In genomic region chr11:90194946-90195345, GRCm38 (mm10) we compare ENCODE assay signal across 25 mouse cellular contexts. TPM values are rescaled to one million over a fixed set of nuclear protein-coding genes. Genes with fewer than 3 reads are reported as not detected.
DNase-seq lines count a peak whose midpoint lies in the region; ATAC-seq and TF ChIP-seq lines count a peak whose summit lies in the region.
"Had no signal": no experiment of that assay in that cellular context is flagged by ENCODE, and none has a peak within 500 bp of the region (broad histone marks: within the 10 kb centered on the region; RNA-seq: fewer than 3 reads in every experiment).

No protein-coding gene starts in this region.

- no peak overlapping the region for H3K9ac ChIP-seq in hindbrain, postnatal 0 days (replicated peaks; ENCODE audit: low read length)
- H3K9ac ChIP-seq in hindbrain, embryonic 13.5 days: no peak overlapping the region
- no peak overlapping the region for H3K9ac ChIP-seq in midbrain, postnatal 0 days (replicated peaks; ENCODE audit: low read length, poor library complexity, severe bottlenecking)
- H3K9ac ChIP-seq: embryonic facial prominence, embryonic 12.5 days; embryonic facial prominence, embryonic 15.5 days; forebrain, embryonic 12.5 days; heart, embryonic 12.5 days; heart, embryonic 15.5 days; hindbrain, embryonic 14.5 days had no signal

- H3K27me3 ChIP-seq in cerebellum, adult 2 months (ENCODE audit: control insufficient read depth, insufficient read depth, low read length): no peaks in the 10 kb centered on the region; the same call in 1 of the 2 replicates
- no peaks in the 10 kb centered on the region for H3K27me3 ChIP-seq in hindbrain, postnatal 0 days (ENCODE audit: insufficient read depth, low read length)
- no peaks in the 10 kb centered on the region for H3K27me3 ChIP-seq in hindbrain, embryonic 13.5 days
- H3K27me3 ChIP-seq in midbrain, postnatal 0 days (ENCODE audit: insufficient read depth, low read length): no peaks in the 10 kb centered on the region
- H3K27me3 ChIP-seq in midbrain, embryonic 10.5 days (ENCODE audit: low read depth, poor library complexity, severe bottlenecking): no peaks in the 10 kb centered on the region
- H3K27me3 ChIP-seq: CH12.LX; embryonic facial prominence, embryonic 12.5 days; embryonic facial prominence, embryonic 15.5 days; forebrain, embryonic 12.5 days; heart, embryonic 12.5 days; heart, embryonic 15.5 days had no signal

- ATAC-seq in hindbrain, postnatal 0 days: no peak
- ATAC-seq in hindbrain, embryonic 13.5 days (ENCODE audit: low FRiP score): no peak
- no peak for ATAC-seq in midbrain, postnatal 0 days (ENCODE audit: low FRiP score)

- peak; percentile 66 to 71 for DNase-seq in cerebellum, postnatal 14 days
- DNase-seq in cerebellum, adult 2 months: no peak
- DNase-seq in hindbrain, postnatal 0 days (ENCODE audit: low spot score): peak; percentile 32
- peak; percentile 46 for DNase-seq in midbrain, postnatal 0 days (ENCODE audit: low spot score)
- DNase-seq in midbrain, embryonic 10.5 days (ENCODE audit: low spot score): no peak
- no peak for DNase-seq in ovary, postnatal 10 days (ENCODE audit: low spot score)
- DNase-seq: adrenal gland, adult 8-10 months; adrenal gland, postnatal 25 days; B cell, adult 2 months; cerebellum, adult 8-10 months; cerebellum, postnatal 25 days; gastrocnemius, postnatal 25 days; heart, adult 18-20 months; heart, postnatal 10 days; heart, postnatal 36 days had no signal

- H3K4me1 ChIP-seq in cerebellum, adult 2 months (ENCODE audit: control insufficient read depth, insufficient read depth, low read length): no peaks in the 10 kb centered on the region
- H3K4me1 ChIP-seq in hindbrain, postnatal 0 days (ENCODE audit: insufficient read depth, low read length): no peaks in the 10 kb centered on the region
- H3K4me1 ChIP-seq in hindbrain, embryonic 13.5 days (replicated peaks): no peaks in the 10 kb centered on the region
- H3K4me1 ChIP-seq in midbrain, postnatal 0 days (ENCODE audit: insufficient read depth, low read length): no peaks in the 10 kb centered on the region
- H3K4me1 ChIP-seq in midbrain, embryonic 10.5 days: peaks cover 7% of the 10 kb centered on the region
- H3K4me1 ChIP-seq: forebrain, embryonic 12.5 days had no signal

- no peaks in the 10 kb centered on the region for H3K9me3 ChIP-seq in hindbrain, postnatal 0 days (ENCODE audit: low read length)
- H3K9me3 ChIP-seq in hindbrain, embryonic 13.5 days: no peaks in the 10 kb centered on the region
- no peaks in the 10 kb centered on the region for H3K9me3 ChIP-seq in midbrain, postnatal 0 days (ENCODE audit: low read length)
- no peaks in the 10 kb centered on the region for H3K9me3 ChIP-seq in midbrain, embryonic 10.5 days (replicated peaks)
- H3K9me3 ChIP-seq: embryonic facial prominence, embryonic 12.5 days; embryonic facial prominence, embryonic 15.5 days; forebrain, embryonic 12.5 days; heart, embryonic 12.5 days; heart, embryonic 15.5 days; hindbrain, embryonic 10.5 days had no signal

- no peak for TF ChIP-seq POLR2A in cerebellum, adult 2 months (IDR thresholded peaks at IDR 0.05; ENCODE audit: borderline replicate concordance, insufficient read depth, low read length)

- no peaks in the 10 kb centered on the region for H3K36me3 ChIP-seq in hindbrain, postnatal 0 days (ENCODE audit: insufficient read depth, low read length)
- H3K36me3 ChIP-seq in hindbrain, embryonic 13.5 days: no peaks in the 10 kb centered on the region
- H3K36me3 ChIP-seq in midbrain, postnatal 0 days (ENCODE audit: insufficient read depth, low read length): no peaks in the 10 kb centered on the region
- H3K36me3 ChIP-seq in midbrain, embryonic 10.5 days: no peaks in the 10 kb centered on the region
- H3K36me3 ChIP-seq: embryonic facial prominence, embryonic 12.5 days; embryonic facial prominence, embryonic 15.5 days; forebrain, embryonic 12.5 days; G1E; heart, embryonic 12.5 days; heart, embryonic 15.5 days; hindbrain, embryonic 10.5 days had no signal

- no peak overlapping the region for H3K27ac ChIP-seq in cerebellum, adult 2 months (ENCODE audit: insufficient read depth, low read length)
- H3K27ac ChIP-seq in hindbrain, postnatal 0 days: no peak overlapping the region
- H3K27ac ChIP-seq in hindbrain, embryonic 13.5 days: no peak overlapping the region
- H3K27ac ChIP-seq in midbrain, postnatal 0 days (ENCODE audit: low read depth, low read length): no peak overlapping the region
- H3K27ac ChIP-seq in midbrain, embryonic 10.5 days (replicated peaks): no peak overlapping the region
- H3K27ac ChIP-seq: embryonic facial prominence, embryonic 12.5 days; embryonic facial prominence, embryonic 15.5 days; forebrain, embryonic 12.5 days; heart, embryonic 15.5 days; hindbrain, embryonic 10.5 days; hindbrain, embryonic 14.5 days had no signal

- no peak overlapping the region for H3K4me2 ChIP-seq in hindbrain, postnatal 0 days (ENCODE audit: low read depth, low read length)
- no peak overlapping the region for H3K4me2 ChIP-seq in hindbrain, embryonic 13.5 days
- no peak overlapping the region for H3K4me2 ChIP-seq in midbrain, postnatal 0 days (ENCODE audit: low read depth, low read length, poor library complexity, severe bottlenecking)
- H3K4me2 ChIP-seq: embryonic facial prominence, embryonic 12.5 days; embryonic facial prominence, embryonic 15.5 days; forebrain, embryonic 12.5 days; heart, embryonic 12.5 days; heart, embryonic 15.5 days; hindbrain, embryonic 14.5 days had no signal

- WGBS in cerebellum, adult 2 months: 10% methylated on average over 1 of the region's 1 CpGs
- WGBS in hindbrain, postnatal 0 days: 50% methylated on average over 1 of the region's 1 CpGs
- WGBS in hindbrain, embryonic 13.5 days: 76% methylated on average over 1 of the region's 1 CpGs
- WGBS in midbrain, postnatal 0 days: 73% methylated on average over 1 of the region's 1 CpGs
- WGBS in midbrain, embryonic 10.5 days: 85% methylated on average over 1 of the region's 1 CpGs

- TF ChIP-seq CTCF in cerebellum, adult 2 months (IDR thresholded peaks at IDR 0.05; ENCODE audit: borderline replicate concordance, insufficient read depth, low read depth, low read length): no peak
- no peak for TF ChIP-seq CTCF in hindbrain, postnatal 0 days (IDR thresholded peaks at IDR 0.05; ENCODE audit: low read depth)
- TF ChIP-seq CTCF in midbrain, postnatal 0 days (IDR thresholded peaks at IDR 0.05): no peak

- H3K4me3 ChIP-seq in cerebellum, adult 2 months (replicated peaks; ENCODE audit: insufficient read depth, low read depth, low read length): no peak overlapping the region
- H3K4me3 ChIP-seq in hindbrain, postnatal 0 days (ENCODE audit: low read length): no peak overlapping the region
- H3K4me3 ChIP-seq in hindbrain, embryonic 13.5 days: no peak overlapping the region
- H3K4me3 ChIP-seq in midbrain, postnatal 0 days (ENCODE audit: low read depth, low read length): no peak overlapping the region
- no peak overlapping the region for H3K4me3 ChIP-seq in midbrain, embryonic 10.5 days
- H3K4me3 ChIP-seq: embryonic facial prominence, embryonic 12.5 days; embryonic facial prominence, embryonic 15.5 days; forebrain, embryonic 12.5 days; heart, embryonic 12.5 days; heart, embryonic 15.5 days; hindbrain, embryonic 10.5 days had no signal

RNA-seq across cellular contexts. Expression of gene Gm45716, which starts 7.5 kb away (rescaled TPM):
- polyA plus RNA-seq in cerebellum, adult 2 months (2012; rRNA removed): 4.9 and 5.0 TPM in 2 replicates
- total RNA-seq in hindbrain, postnatal 0 days (2014; rRNA removed): 5.6 and 13.5 TPM in 2 replicates
- polyA plus RNA-seq in hindbrain, postnatal 0 days (2015; fragmentation: Nextera tagmentation; extraction: Ambion mirVana): 22.2 and 22.9 TPM in 2 replicates
- polyA plus RNA-seq in hindbrain, embryonic 13.5 days (2015; fragmentation: Nextera tagmentation; extraction: Ambion mirVana): 28.4 and 29.3 TPM in 2 replicates
- 10.0 and 13.7 TPM in 2 replicates for total RNA-seq in midbrain, postnatal 0 days (2014; rRNA removed)
- polyA plus RNA-seq in midbrain, postnatal 0 days (2015; fragmentation: Nextera tagmentation; extraction: Ambion mirVana): 23.6 and 24.5 TPM in 2 replicates
- polyA plus RNA-seq in midbrain, embryonic 10.5 days (2016; fragmentation: Nextera tagmentation; extraction: Ambion mirVana): 15.4 TPM in 2 replicates

RNA-seq across cellular contexts. Expression of gene Mmd, which starts 54.3 kb away (rescaled TPM):
- polyA plus RNA-seq in cerebellum, adult 2 months (2012; rRNA removed): 27.3 and 28.4 TPM in 2 replicates
- total RNA-seq in hindbrain, postnatal 0 days (2014; rRNA removed): 200 and 229 TPM in 2 replicates
- 97.2 and 101 TPM in 2 replicates for polyA plus RNA-seq in hindbrain, postnatal 0 days (2015; fragmentation: Nextera tagmentation; extraction: Ambion mirVana)
- polyA plus RNA-seq in hindbrain, embryonic 13.5 days (2015; fragmentation: Nextera tagmentation; extraction: Ambion mirVana): 105 and 114 TPM in 2 replicates
- 220 and 223 TPM in 2 replicates for total RNA-seq in midbrain, postnatal 0 days (2014; rRNA removed)
- 125 and 130 TPM in 2 replicates for polyA plus RNA-seq in midbrain, postnatal 0 days (2015; fragmentation: Nextera tagmentation; extraction: Ambion mirVana)
- 38.9 and 42.7 TPM in 2 replicates for polyA plus RNA-seq in midbrain, embryonic 10.5 days (2016; fragmentation: Nextera tagmentation; extraction: Ambion mirVana)

Comparison
In these comparisons a context has a peak if more than half of its experiments do, and no peak if none do; other contexts are left out.
1. DNase-seq: peak in cerebellum, postnatal 14 days (2 of 2), hindbrain, postnatal 0 days (single experiment) and midbrain, postnatal 0 days (single experiment); none in cerebellum, adult 2 months (0 of 2), midbrain, embryonic 10.5 days (single experiment) and ovary, postnatal 10 days (single experiment).